Mouse (Mus musculus) CH12.LX (cell line): ENCODE measurements at regions not wholly inside any gene's neighbourhood (a gene's known extent, or its start where the extent isn't known, plus 50 kb on each side); places are given as distances from the start of the nearest gene placed in this dataset.

Source experiments
- CHD1 ChIP-seq: IDR thresholded peaks from 2 replicates; pipeline ENCODE4 v1.6.1; 2012; ENCODE audit warnings: low read depth, low read length, improper control_type of control experiment, inconsistent platforms
- CTCF ChIP-seq, 2 experiments: IDR thresholded peaks in 1 of 2; conservative IDR thresholded peaks in 1 of 2; 2 replicates each; pipeline ENCODE4 v1.5.1; 2011 to 2012; ENCODE audit warnings: low read depth in 2 of 2, low read length in 2 of 2, improper control_type of control experiment in 1 of 2, inconsistent platforms in 1 of 2, mild to moderate bottlenecking in 1 of 2, moderate library complexity in 1 of 2
- E2F4 ChIP-seq: IDR thresholded peaks from 2 replicates; pipeline ENCODE4 v1.6.1; 2011; ENCODE audit warnings: low read depth, low read length, improper control_type of control experiment; ENCODE audit not compliant: insufficient replicate concordance
- EP300 ChIP-seq: IDR thresholded peaks from 2 replicates; pipeline ENCODE4 v1.6.1; 2011; ENCODE audit warnings: low read length, improper control_type of control experiment
- NELFE ChIP-seq: IDR thresholded peaks from 2 replicates; pipeline ENCODE4 v1.6.1; 2011; ENCODE audit warnings: low read depth, low read length, improper control_type of control experiment
- NRF1 ChIP-seq: IDR thresholded peaks from 2 replicates; pipeline ENCODE4 v1.6.1; 2014; ENCODE audit warnings: low read depth, mild to moderate bottlenecking, inconsistent platforms, low read length, improper control_type of control experiment, moderate library complexity
- PAX5 ChIP-seq: IDR thresholded peaks from 2 replicates; pipeline ENCODE4 v1.6.1; 2012; ENCODE audit warnings: low read length, inconsistent platforms, mixed read lengths
- POLR2A ChIP-seq: IDR thresholded peaks from 2 replicates; pipeline ENCODE4 v1.6.1; 2011; ENCODE audit warnings: low read depth, mild to moderate bottlenecking, improper control_type of control experiment, low read length
- TBP ChIP-seq: conservative IDR thresholded peaks from 2 replicates; pipeline ENCODE4 v1.6.1; 2011; ENCODE audit warnings: low read depth, low read length, improper control_type of control experiment
- TCF12 ChIP-seq: IDR thresholded peaks from 2 replicates; pipeline ENCODE4 v1.6.1; 2014; ENCODE audit warnings: low read depth, mild to moderate bottlenecking, inconsistent platforms, low read length, improper control_type of control experiment
- USF1 ChIP-seq: IDR thresholded peaks from 2 replicates; pipeline ENCODE4 v1.6.1; 2014; ENCODE audit warnings: low read depth, mild to moderate bottlenecking, inconsistent platforms, low read length, improper control_type of control experiment
- USF2 ChIP-seq: conservative IDR thresholded peaks from 2 replicates; pipeline ENCODE4 v1.6.1; 2011; ENCODE audit warnings: low read depth, low read length, improper control_type of control experiment
- ZNF384 ChIP-seq: IDR thresholded peaks from 2 replicates; pipeline ENCODE4 v1.6.1; 2012; ENCODE audit warnings: low read depth, low read length, improper control_type of control experiment, inconsistent platforms

GRCm38 (mm10) chr13:26324633-26325032, 445.3 kb downstream of the Hdgfl1 start:
- TF ChIP-seq CHD1 (no peak), USF2 (no peak), EP300 (no peak), TCF12 (no peak), TBP (no peak), NELFE (no peak), ZNF384 (no peak), POLR2A (no peak), CTCF (conservative IDR thresholded peaks at IDR 0.05 in 1 of 2, IDR thresholded peaks at IDR 0.05 in 1 of 2; ENCODE audit: low read depth in 2 of 2, low read length in 2 of 2) (no peak), PAX5 (no peak), E2F4 (no peak), NRF1 (no peak), USF1 (no peak)
